Mouse (Mus musculus): ENCODE results near the gene Slc13a4.

- TF ChIP-seq CTCF (IDR thresholded peaks at IDR 0.05; ENCODE audit: low read depth), result no peak
- TF ChIP-seq EP300 (IDR thresholded peaks at IDR 0.05; ENCODE audit: low read depth), result no peak
These were observed 5.6 kb upstream of the Slc13a4 start for GRCm38 (mm10) chr6:35313520-35313919.
